Mouse (Mus musculus): ENCODE measurements around the gene Pdlim3.

- TF ChIP-seq CTCF (IDR thresholded peaks at IDR 0.05; ENCODE audit: extremely low read depth, insufficient read depth, low read length) (no peak), POLR2A (IDR thresholded peaks at IDR 0.05; ENCODE audit: extremely low read depth, insufficient read depth, low read length) (no peak)
Measured at GRCm38 (mm10) chr8:45885775-45886174, 514 bp downstream of the Pdlim3 start.
